Mouse (Mus musculus) liver, embryonic 16.5 days (tissue): ENCODE data around the gene Fcnb. TPM values are rescaled to one million over a fixed set of nuclear protein-coding genes. Genes with fewer than 3 reads are reported as not detected.

Source experiments
- ATAC-seq: fragments of 200-750 bp; cut with Nextera tagmentation; 2 replicates; pipeline ENCODE4 v1.8.0; 2017; ENCODE audit warnings: low read depth, mild to moderate bottlenecking, moderate number of reproducible peaks, moderate library complexity
- H3K27ac ChIP-seq: fragments of 300-500 bp; sonication (generic); 2 replicates; pipeline ENCODE4 v1.5.1; 2014; ENCODE audit warnings: mild to moderate bottlenecking, low read length
- H3K27me3 ChIP-seq: fragments of 300-500 bp; sonication (generic); 2 replicates; pipeline ENCODE4 v1.6.1; 2014; ENCODE audit warnings: low read depth, low read length, mixed read lengths; ENCODE audit not compliant: control insufficient read depth, insufficient read depth
- H3K36me3 ChIP-seq: fragments of 300-500 bp; sonication (generic); 2 replicates; pipeline ENCODE4 v1.6.1; 2014; ENCODE audit warnings: mild to moderate bottlenecking; ENCODE audit not compliant: control insufficient read depth, insufficient read depth
- H3K4me1 ChIP-seq: fragments of 300-500 bp; sonication (generic); 2 replicates; pipeline ENCODE4 v1.6.1; 2014; ENCODE audit warnings: low read depth, low read length, mixed read lengths; ENCODE audit not compliant: control insufficient read depth
- H3K4me2 ChIP-seq: fragments of 300-500 bp; sonication (generic); 2 replicates; pipeline ENCODE4 v1.6.1; 2014; ENCODE audit warnings: low read depth, low read length, mixed read lengths
- H3K4me3 ChIP-seq: fragments of 300-500 bp; sonication (generic); 2 replicates; pipeline ENCODE4 v1.5.1; 2014; ENCODE audit warnings: low read depth, mild to moderate bottlenecking, low read length
- H3K9ac ChIP-seq: fragments of 300-500 bp; sonication (generic); 2 replicates; pipeline ENCODE4 v1.6.1; 2014; ENCODE audit warnings: low read depth, low read length
- H3K9me3 ChIP-seq: fragments of 300-500 bp; sonication (generic); replicated peaks from 2 replicates; pipeline ENCODE4 v1.6.1; 2016; ENCODE audit warnings: low read length; ENCODE audit not compliant: control insufficient read depth
- WGBS: fragments of 180-500 bp; shearing (Covaris S2); extraction: QIAGEN DNeasy Blood & Tissue Kit; methylation state at CpG from one replicate; pipeline ENCODE4 v1.1.7; 2014; ENCODE audit not compliant: insufficient replicate concordance; 5-methylcytosine and 5-hydroxymethylcytosine counted together
- polyA plus RNA-seq: library from polyadenylated mRNA; unstranded; fragments of >200 nt; fragmentation: Nextera tagmentation; extraction: Ambion mirVana; gene quantifications from 2 replicates; pipeline ENCODE4 v1.2.1, GENCODE M21; 2015

The Fcnb gene
- polyA plus RNA-seq, 1 experiment from 2014 or later = 66.0 TPM

DNA sequence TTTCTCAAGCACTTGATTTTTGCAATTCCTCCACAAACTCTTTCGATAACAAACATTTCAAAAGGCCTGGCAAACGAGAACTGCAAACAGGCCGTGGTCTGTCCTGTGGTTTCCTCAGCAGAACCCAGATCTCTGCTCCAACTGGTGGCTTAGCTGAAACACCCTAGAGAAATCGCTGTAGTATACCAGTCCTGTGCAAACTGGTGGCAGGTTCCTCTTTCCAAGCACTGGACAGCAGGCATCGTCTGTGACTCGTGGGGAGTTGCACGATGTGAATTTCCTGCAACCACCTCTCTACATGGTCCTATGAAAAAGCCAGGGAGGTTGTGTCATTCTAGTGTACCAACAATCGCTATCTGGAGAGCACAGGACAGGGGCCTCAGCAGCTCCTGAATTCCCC, 7.4 kb upstream of the Fcnb start:
- Histone ChIP-seq H3K4me3 (no peak overlapping the region), H3K4me2 (no peak overlapping the region), H3K36me3 (no peaks in the 10 kb centered on the region), H3K27ac (peak overlapping the region; percentile 43), H3K9me3 (no peaks in the 10 kb centered on the region), H3K27me3 (no peaks in the 10 kb centered on the region), H3K4me1 (peaks cover 12% of the 10 kb centered on the region), H3K9ac (no peak overlapping the region)
- ATAC-seq = peak; percentile 41
- 20% methylated on average over 8 of the region's 8 CpGs for WGBS

DNA sequence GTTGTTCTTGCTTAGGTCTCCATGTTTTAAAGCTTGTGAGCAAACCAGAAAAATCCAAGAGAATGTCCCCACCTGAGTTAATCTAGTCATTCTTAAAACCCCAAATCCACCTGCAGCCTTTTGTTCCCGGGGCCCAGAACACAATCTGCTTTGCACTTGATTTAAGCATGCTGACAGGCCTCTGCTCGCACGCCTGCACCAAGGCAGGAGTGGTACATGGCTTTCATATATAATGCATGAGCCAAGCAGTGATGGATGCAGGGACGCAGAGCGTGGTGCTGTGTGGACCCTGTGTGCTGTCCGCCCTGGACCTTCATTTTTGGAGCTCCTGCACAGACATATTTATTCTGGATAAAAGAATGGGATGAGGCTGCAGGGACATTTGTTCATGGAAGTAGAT, 6.4 kb upstream of the Fcnb start:
- Histone ChIP-seq H3K27ac (peak overlapping the region; percentile 65), H3K4me1 (peaks cover 3% of the 10 kb centered on the region)

DNA sequence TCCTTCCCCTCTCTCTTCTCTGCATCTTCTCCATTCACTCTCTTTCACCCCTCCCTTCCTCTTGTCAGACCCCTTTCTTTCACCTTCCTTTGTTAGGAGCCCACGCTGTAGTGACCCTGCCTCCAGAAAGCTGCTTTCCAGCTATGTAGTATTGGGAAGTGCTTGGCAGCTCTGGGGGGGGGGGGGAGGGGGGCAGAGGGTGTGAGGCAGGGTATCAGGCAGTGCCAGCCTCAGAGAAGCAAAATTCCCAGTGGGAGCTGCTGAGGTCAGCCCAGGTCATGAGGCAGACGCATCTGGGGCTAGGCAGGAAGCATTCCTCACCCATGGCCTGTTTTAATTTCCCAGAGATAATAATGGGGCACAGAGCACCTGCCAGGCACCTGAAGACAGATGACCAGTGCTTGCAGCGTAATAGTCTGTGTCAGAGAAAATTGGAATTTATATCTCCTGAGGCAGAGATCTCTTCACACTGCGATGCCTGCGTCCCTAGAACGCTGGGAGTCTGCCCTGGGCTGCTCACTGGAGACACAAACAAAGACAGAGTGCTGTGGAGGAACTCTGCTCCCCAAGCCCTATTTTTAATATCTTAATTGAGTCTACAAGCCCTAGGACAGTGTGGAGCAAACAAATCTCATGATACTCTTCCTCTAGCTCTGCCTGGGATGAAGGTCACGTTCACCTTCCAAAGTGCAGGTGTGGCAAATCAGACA, 5.8 kb upstream of the Fcnb start:
- Histone ChIP-seq H3K27me3 (no peaks in the 10 kb centered on the region), H3K36me3 (no peaks in the 10 kb centered on the region), H3K4me2 (no peak overlapping the region), H3K4me3 (no peak overlapping the region), H3K4me1 (peaks cover 3% of the 10 kb centered on the region), H3K27ac (peak overlapping the region; percentile 65), H3K9ac (no peak overlapping the region), H3K9me3 (no peaks in the 10 kb centered on the region)
- ATAC-seq = no peak
- WGBS = 81% methylated on average over 7 of the region's 7 CpGs

More for the DNA sequence above, 6.4 kb upstream of the Fcnb start:
- ATAC-seq = no peak
- H3K36me3 ChIP-seq = no peaks in the 10 kb centered on the region
- no peaks in the 10 kb centered on the region for H3K27me3 ChIP-seq
- WGBS = 82% methylated on average over 6 of the region's 6 CpGs
- H3K9ac ChIP-seq = no peak overlapping the region
- no peaks in the 10 kb centered on the region for H3K9me3 ChIP-seq
- no peak overlapping the region for H3K4me3 ChIP-seq
- no peak overlapping the region for H3K4me2 ChIP-seq

DNA sequence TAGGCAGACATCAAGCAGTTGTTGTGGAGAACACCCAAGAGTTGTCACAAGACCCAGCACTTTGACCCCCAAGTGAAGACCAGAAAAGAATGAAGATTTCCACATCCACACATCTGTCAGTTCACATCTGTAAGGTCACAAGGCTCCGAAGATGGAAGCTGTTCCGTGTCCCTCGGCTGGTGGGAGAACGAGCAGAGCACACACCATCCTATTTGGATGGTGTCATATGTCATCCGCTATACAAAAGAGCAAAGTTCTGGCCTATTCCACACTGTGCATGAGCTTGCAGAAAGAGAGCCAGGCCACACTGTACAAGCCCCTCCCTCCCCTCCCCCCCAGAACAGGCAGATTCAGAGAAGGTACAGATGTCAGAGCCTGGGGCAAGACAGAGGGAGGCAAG, 4.4 kb upstream of the Fcnb start:
- no peak overlapping the region for H3K9ac ChIP-seq
- no peaks in the 10 kb centered on the region for H3K9me3 ChIP-seq
- H3K27ac ChIP-seq = no peak overlapping the region
- H3K36me3 ChIP-seq = no peaks in the 10 kb centered on the region
- H3K4me1 ChIP-seq = peaks cover 3% of the 10 kb centered on the region
- no peak overlapping the region for H3K4me2 ChIP-seq
- ATAC-seq = no peak
- no peaks in the 10 kb centered on the region for H3K27me3 ChIP-seq
- no peak overlapping the region for H3K4me3 ChIP-seq
- WGBS = 79% methylated on average over 5 of the region's 5 CpGs

DNA sequence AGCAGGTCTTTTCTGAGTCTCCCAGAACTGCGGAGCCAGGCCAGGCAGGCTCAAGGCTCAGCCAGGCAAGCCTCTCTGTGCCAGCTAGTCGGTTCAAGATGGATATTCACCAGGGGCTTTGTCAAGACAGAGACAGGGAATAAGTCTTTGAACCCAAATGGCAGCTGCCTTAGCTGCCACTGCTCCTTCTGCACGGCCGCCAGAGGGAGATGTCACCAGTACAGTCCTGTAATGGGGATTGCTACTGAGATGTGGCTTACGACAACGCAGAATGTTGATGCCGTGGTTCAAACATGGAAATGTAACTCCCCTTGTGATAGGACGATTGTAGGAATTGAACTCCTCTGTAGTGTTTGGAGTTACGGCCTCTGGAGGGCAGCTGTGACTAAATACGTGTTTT, 1.4 kb upstream of the Fcnb start:
- H3K36me3 ChIP-seq = no peaks in the 10 kb centered on the region
- no peak for ATAC-seq
- no peak overlapping the region for H3K9ac ChIP-seq
- H3K27ac ChIP-seq = no peak overlapping the region
- H3K9me3 ChIP-seq = no peaks in the 10 kb centered on the region
- H3K4me1 ChIP-seq = peaks cover 5% of the 10 kb centered on the region; the same call in 1 of the 2 replicates
- H3K27me3 ChIP-seq = no peaks in the 10 kb centered on the region
- H3K4me2 ChIP-seq = no peak overlapping the region
- no peak overlapping the region for H3K4me3 ChIP-seq
- 69% methylated on average over 10 of the region's 10 CpGs for WGBS

DNA sequence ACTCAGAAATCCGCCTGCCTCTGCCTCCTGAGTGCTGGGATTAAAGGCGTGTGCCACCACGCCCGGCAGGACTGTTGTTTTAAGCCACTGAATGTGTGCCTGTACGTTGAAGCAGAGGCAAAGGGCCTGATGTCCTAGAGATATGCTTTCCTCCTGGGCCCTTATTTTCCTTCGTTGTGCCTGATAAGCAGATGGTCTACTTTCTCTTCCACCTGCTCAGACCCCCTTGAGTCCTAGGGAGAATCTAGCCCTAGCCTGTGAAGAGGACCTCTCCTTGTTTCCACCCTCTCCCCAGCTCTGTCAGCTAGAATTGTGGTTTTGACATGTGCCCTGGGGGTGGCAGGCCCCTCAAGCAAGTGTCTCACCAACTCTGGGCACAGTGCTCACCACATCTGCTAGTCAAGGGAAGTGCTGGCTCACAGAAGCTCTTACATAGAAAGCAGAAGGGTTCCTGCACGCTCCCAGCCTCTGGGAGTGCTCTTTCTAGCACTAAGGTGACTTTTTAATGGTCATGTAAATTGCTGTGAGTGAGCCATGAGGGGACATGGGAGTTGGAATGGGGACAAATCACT, 9.0 kb downstream of the Fcnb start:
- Histone ChIP-seq H3K9ac (no peak overlapping the region), H3K36me3 (no peaks in the 10 kb centered on the region), H3K4me2 (no peak overlapping the region), H3K4me3 (no peak overlapping the region), H3K27ac (peak overlapping the region; percentile 25), H3K27me3 (no peaks in the 10 kb centered on the region), H3K4me1 (peaks cover 7% of the 10 kb centered on the region), H3K9me3 (no peaks in the 10 kb centered on the region)
- peak; percentile 69 for ATAC-seq
- WGBS = 26% methylated on average over 7 of the region's 7 CpGs

DNA sequence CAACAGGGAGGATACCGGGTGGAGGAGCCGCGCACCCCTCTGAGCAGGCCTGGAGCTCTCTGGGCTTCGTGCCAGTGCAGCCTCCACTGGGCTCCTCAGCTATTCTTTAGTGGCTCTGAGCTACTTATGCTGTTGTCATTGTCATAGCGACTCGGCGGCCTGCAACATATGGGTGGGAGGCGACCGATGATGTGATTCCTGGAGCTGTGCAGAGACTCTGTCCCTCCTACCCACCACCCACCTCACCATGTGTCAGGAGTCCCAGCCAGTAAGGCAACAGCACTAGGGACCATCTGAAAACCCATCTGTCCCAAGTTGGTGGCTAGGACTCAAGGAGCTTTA, 16.2 kb downstream of the Fcnb start:
- 66% methylated on average over 9 of the region's 9 CpGs for WGBS
- ATAC-seq = peak; percentile 35

DNA sequence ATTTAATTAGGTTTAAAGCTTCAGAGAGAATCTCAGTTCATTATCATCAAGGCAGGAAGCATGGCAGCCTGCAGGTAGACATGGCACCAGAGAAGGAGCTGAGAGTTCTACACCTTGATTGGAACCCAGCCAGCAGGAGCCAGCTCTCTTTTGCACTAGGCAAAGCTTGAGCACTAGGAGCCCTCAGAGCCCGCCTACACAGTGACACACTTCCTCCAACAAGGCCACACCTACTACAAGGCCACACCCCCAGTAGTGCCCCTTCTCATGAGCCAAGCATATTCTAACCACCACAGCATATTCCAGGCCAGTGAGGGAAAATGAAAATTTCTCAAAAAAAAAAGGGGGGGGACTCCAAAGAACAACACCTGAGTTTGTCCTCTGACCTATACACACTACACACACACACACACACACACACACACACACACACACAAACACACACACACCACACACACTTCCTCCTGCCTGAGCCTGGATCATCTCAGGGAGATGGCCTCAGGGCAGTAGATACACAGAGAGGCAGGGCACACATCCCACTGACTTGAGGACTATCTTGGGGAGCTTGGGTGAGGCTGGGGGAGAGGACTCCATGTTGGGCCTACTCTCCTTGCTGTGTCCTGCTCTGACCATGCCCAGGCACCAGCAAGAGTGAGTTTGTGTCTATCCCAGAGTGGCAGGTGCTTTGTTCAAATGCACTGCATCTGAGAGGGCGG, 16.7 kb downstream of the Fcnb start:
- H3K36me3 ChIP-seq = no peaks in the 10 kb centered on the region
- H3K27me3 ChIP-seq = no peaks in the 10 kb centered on the region
- H3K4me3 ChIP-seq = no peak overlapping the region
- no peak overlapping the region for H3K4me2 ChIP-seq
- ATAC-seq = peak; percentile 64
- H3K9me3 ChIP-seq = no peaks in the 10 kb centered on the region
- H3K27ac ChIP-seq = peak overlapping the region; percentile 97
- 67% methylated on average over 2 of the region's 2 CpGs for WGBS
- peaks cover 58% of the 10 kb centered on the region for H3K4me1 ChIP-seq
- peak overlapping the region; percentile 27; the same call in 1 of the 2 replicates for H3K9ac ChIP-seq

More for the DNA sequence above, 16.2 kb downstream of the Fcnb start:
- Histone ChIP-seq H3K4me3 (no peak overlapping the region), H3K36me3 (no peaks in the 10 kb centered on the region), H3K4me1 (peaks cover 52% of the 10 kb centered on the region), H3K27ac (peak overlapping the region; percentile 97), H3K27me3 (no peaks in the 10 kb centered on the region), H3K9ac (peak overlapping the region; percentile 27; the same call in 1 of the 2 replicates), H3K4me2 (no peak overlapping the region), H3K9me3 (no peaks in the 10 kb centered on the region)

DNA sequence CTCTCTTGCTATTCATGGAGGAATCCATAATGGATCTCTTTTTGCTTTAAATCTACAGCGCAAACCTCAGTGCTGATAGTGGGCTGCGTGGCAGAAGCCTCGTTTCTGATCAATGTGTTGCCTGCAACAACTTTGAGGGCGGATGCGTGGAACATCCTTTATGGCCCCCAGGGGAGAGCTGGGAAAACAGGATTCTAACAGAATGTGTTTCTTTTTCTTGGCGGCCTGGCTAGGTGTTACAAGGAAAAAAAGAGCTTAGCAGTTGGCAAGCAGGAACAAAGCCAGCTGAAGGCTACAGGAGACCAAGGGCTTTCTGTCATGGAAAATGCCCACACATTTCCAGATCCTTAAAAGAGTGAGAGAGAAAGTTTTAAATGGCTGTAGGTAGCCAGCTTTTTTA, 17.5 kb downstream of the Fcnb start:
- Histone ChIP-seq H3K27ac (peak overlapping the region; percentile 97), H3K4me1 (peaks cover 61% of the 10 kb centered on the region)
- 85% methylated on average over 6 of the region's 6 CpGs for WGBS

More for the DNA sequence above, 17.5 kb downstream of the Fcnb start:
- Histone ChIP-seq H3K27me3 (no peaks in the 10 kb centered on the region), H3K4me3 (no peak overlapping the region), H3K9me3 (no peaks in the 10 kb centered on the region), H3K9ac (0 out of 2 replicates have a peak overlapping the region, but pooled peaks have one; percentile 2), H3K36me3 (no peaks in the 10 kb centered on the region), H3K4me2 (no peak overlapping the region)
- no peak for ATAC-seq
